Mouse (Mus musculus): ENCODE measurements at regions not wholly inside any gene's neighbourhood (a gene's known extent, or its start where the extent isn't known, plus 50 kb on each side); places are given as distances from the start of the nearest gene placed in this dataset.
"Not testable (repeated sequence)": the region's sequence is repeated elsewhere in the genome, so short reads cannot be mapped to it uniquely, and the experiment has no call there.

DNA sequence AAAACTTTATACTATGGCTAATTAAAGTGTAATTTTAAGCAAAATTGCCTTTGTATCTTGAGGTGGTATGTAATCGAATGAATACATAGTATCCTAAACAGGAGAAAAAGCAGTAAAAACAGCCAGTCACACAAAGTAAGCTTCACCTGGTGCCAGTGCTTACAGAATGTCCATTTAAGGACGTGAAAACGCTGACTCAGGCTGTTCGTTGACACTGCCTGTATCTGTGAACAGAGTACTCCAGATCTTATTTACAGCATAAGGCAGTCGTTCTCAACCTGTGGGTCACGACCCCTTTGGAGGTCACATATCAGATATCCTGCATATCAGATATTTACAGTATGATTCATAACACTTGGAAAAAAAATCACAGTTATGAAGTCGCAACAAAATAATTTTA lies 194.8 kb downstream of the Wdr20rt start:
- no peak for ATAC-seq (ENCODE audit: low TSS enrichment)

- no peak for ATAC-seq (ENCODE audit: low TSS enrichment)
Measured at GRCm38 (mm10) chr12:65424506-65424905, 199.2 kb downstream of the Wdr20rt start.

DNA sequence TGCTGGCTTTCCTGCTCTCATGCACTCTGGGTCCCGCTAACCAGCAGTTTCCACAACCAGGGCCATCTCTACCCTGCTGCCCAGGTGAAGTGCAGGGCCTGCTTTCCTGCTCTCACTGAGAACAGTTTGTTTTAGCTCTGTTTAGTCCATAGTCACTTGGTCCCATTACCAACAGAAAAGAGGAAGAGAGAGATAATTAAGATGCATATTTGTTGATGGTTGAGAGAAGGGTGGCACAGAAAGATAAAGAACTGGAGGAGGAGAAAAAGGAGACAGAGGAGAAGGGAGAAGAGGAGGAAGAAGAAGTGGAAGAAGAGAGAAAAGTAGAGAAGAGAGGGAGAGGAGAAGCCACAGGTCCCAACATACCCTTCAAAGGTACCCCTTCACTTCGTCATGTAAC lies 200.1 kb downstream of the Wdr20rt start:
- ATAC-seq (ENCODE audit: low TSS enrichment): no peak

DNA sequence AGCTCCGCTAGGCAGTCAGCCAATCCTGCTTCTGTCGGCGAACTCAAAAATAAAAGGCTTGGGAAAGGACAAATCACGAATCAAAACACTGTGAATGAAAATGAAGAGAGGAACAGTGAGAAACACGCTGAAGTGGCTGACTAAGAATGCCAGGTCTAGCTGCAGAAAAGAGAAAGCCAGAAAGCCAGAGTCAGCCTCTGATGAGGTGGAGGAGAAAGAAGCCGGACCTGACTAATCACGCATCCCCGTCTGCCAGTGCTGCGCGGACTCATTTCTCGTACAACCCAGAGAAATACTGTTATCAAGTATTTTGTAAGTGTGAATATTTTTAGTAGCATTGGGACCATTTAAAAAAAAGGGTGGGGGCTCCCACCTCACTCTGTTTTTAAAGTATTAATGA lies 201.6 kb downstream of the Wdr20rt start:
- peak; percentile 59 for ATAC-seq (ENCODE audit: low TSS enrichment)

- peak; percentile 16; the same call in 1 of the 2 replicates for ATAC-seq (ENCODE audit: low TSS enrichment)
Measured at GRCm38 (mm10) chr12:65428214-65428981, 203.1 kb downstream of the Wdr20rt start.

DNA sequence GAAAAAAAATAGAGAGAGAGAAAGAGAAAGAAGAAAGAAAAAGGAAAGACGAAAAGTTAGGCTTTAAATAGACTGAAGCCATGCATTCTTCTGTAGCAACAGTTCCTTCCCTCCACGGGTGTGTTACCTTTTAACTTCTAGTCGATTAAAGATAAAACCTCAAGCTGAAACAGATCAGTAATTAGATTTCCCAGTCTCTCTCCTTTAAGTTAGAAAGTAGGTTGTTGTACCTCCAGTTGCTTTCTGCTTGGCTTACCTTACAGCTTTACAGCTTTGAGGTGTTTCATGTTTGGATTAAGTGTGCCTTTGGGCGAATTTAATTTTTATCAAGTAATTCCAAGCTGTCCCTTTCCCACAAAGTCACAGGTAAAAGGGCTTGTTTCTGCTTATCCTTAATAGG lies 225.5 kb downstream of the Wdr20rt start:
- no peak for ATAC-seq (ENCODE audit: low TSS enrichment)

GRCm38 (mm10) chr12:65455683-65456082 lies 230.4 kb downstream of the Wdr20rt start:
- ATAC-seq (ENCODE audit: low TSS enrichment): no peak

- ATAC-seq (ENCODE audit: low TSS enrichment): no peak
Measured at GRCm38 (mm10) chr12:65456956-65457355, 231.6 kb downstream of the Wdr20rt start.

DNA sequence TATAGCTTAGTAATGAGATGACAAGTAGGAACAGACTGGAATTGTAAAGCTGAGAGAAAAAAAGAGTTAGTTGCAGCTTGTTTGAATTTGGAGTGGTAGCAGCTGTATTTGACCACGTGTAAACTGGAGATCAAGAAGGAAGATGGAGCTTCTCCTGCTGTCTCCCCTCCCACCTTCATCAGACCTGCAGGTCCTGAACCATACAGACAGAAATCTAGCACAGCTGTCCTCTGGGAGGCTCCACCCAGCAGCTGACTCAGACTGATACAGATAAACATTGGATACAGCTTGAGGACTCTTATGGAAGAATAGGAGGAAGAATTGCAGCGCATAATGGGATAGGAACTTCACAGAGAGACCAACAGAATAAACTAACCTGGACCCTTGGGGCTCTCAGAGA lies 238.9 kb downstream of the Wdr20rt start:
- no peak for ATAC-seq (ENCODE audit: low TSS enrichment)

GRCm38 (mm10) chr12:65478674-65479073 lies 253.4 kb downstream of the Wdr20rt start:
- not testable (repeated sequence) for ATAC-seq (ENCODE audit: low TSS enrichment)

GRCm38 (mm10) chr12:65480829-65481228 lies 255.5 kb downstream of the Wdr20rt start:
- ATAC-seq (ENCODE audit: low TSS enrichment): 0 out of 2 replicates have a peak, but pooled peaks have one; percentile 44

GRCm38 (mm10) chr12:65491092-65491491 lies 265.8 kb downstream of the Wdr20rt start:
- peak; percentile 79 for ATAC-seq (ENCODE audit: low TSS enrichment)

DNA sequence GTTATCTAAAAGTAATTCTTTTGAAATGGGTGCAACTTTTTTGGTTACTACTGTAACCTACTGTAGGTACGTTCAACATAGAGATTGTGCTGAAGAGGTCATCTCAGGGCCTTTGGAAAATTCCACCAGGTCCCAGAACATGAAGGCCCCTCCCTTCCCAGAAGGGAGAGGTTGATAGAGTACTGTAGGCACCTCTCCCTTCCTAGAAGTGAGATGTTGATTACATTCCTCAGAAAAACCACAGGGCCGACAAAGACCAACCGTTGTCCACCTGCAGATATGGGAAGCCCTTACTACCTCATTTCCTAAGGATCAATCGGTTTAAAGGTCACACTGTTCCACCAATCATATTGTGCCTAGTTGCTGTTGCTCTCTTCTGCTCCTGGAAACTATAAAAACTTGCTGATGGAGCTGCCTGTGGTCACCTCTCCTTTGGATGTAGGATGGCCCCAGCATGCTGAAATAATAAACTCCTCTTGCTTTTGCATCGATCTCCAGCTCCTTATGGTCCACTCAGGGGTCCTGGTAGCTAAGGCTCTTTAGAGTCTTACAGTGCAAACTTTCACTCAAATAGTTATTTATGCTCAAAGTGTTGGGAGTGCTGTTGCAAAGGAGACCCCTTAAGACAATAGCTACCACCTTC lies 269.2 kb downstream of the Wdr20rt start:
- ATAC-seq (ENCODE audit: low TSS enrichment): no peak

GRCm38 (mm10) chr12:65496613-65497012 lies 271.3 kb downstream of the Wdr20rt start:
- ATAC-seq (ENCODE audit: low TSS enrichment): no peak

DNA sequence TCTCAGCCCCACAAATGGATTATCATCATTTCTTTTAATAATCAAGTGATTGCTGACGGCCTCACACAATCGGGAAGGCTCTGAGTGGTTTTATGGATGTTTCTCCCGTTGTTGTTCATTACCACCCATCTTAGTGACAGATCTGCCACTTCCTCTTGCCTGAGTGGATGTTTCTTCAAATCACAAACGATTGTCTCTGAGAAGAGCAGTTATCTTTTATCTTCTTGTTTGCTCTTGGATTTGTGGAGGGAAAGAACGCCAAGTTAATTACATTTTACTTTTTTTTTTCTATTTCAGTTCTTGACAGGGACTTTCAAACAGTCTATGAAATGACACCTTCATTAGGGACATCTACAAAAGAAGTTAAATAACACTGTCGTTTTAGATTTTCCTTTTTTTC lies 272.3 kb downstream of the Wdr20rt start:
- no peak for ATAC-seq (ENCODE audit: low TSS enrichment)

- ATAC-seq (ENCODE audit: low TSS enrichment): no peak
Measured at GRCm38 (mm10) chr12:65501459-65501858, 276.1 kb downstream of the Wdr20rt start.

GRCm38 (mm10) chr12:65502045-65502444 lies 276.7 kb downstream of the Wdr20rt start:
- ATAC-seq (ENCODE audit: low TSS enrichment): no peak

- ATAC-seq (ENCODE audit: low TSS enrichment): no peak
Measured at GRCm38 (mm10) chr12:65513070-65513469, 287.8 kb downstream of the Wdr20rt start.

DNA sequence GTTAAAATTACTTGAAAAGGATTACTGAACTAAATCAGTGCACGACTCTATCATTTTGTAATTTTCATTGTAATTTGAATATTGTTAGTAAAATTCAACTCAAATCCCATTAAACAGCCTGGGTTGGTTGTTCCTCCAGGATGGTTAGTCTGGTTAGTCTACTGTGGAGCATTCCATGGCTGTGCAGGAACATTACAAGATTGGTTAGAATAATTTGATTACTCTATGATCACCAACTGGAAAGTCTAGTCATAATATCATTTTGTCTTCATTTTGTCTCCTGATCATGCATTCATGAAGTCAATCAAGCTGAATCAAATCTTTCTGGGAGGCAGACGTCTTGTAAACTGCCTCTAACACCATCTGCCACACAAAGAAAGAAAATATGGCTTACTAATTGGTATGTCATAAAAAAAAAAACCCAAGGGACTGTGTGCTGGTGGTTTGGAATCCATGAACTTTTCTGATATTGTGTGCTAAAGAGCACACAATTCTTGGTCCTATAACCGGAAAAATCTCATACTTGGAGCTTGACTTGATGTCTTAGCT lies 308.9 kb downstream of the Wdr20rt start:
- no peak for ATAC-seq (ENCODE audit: low TSS enrichment)

DNA sequence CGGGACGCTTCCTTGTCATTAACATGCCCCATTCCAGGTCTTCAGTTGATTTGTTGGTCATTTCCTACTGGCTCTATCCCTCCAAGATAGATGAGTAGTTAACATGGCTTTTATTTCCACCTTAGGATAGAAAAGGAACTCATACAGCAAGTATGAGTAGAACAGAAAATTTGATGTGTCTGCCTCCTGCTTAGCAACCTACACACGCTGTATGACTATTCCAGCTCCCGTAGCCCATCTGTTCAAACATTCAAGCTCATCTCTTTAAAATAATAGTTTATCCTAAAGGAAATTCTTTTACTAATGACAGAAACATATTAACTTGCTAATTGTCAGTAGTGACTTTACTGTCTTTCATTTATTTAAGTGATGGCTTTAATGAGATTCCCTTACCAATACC lies 323.0 kb downstream of the Wdr20rt start:
- 0 out of 2 replicates have a peak, but pooled peaks have one; percentile 38 for ATAC-seq (ENCODE audit: low TSS enrichment)

DNA sequence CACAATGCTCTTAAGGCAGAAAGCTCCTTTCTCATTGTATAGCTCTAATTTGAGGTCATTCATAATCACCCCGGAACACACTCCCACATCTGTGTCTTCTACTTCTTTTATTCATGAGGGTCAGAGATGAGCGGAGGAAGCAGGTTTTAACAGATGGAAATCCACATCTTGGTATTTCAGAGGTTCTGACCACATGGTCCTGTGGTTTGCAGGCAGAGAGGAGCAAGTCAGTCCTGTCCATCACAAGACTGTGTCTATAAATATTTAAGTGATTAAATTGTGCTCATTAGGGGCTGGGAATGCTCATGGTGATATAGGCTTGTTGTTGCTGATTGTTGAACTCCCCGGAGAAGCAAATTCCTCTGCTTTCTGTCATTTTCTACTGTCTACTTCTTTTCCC lies 326.9 kb downstream of the Wdr20rt start:
- no peak for ATAC-seq (ENCODE audit: low TSS enrichment)

DNA sequence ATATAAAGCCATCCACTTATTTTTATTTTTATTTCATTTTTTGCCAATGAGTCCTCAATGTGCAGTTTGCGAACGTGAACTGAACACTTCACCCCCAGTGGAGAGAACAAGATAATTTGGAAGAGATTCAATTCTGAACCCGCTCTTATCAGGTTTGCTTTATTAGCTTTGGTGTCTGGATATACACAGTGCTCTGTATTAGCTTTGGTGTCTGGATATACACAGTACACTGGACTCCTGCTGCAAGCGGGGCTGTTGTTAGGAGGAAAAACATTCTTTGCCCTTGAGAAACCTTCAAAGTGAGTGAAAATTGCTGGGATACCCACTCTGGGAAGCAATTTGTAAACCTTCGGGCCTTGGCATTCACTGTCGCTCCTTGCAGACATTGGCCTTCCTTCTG lies 333.7 kb downstream of the Wdr20rt start:
- ATAC-seq (ENCODE audit: low TSS enrichment): no peak

DNA sequence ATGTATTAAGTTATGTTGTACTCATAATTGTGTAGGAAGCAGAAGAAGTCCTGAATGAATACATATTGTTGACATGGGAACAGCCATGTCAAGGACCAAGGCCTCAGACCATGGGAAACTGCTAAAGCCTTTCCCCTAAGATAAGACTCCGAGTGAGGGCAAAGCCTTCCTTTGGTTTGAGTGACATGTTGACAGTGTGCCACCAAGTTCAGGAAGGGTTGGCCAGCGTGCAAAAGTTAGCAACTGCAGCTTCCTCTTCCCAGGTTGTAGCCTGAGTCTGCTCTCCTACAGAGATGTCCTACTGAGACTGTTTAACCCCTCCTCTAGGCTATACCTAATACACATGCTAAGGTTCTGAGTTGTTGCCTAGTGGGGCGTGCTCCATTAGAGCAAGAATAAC lies 334.5 kb downstream of the Wdr20rt start:
- no peak for ATAC-seq (ENCODE audit: low TSS enrichment)
